Mouse (Mus musculus) embryo, embryonic 10 days (tissue): ENCODE results near the gene Ugt1a7c.
A peak's percentile ranks its signal among the peaks of the same experiment; 100 is the strongest.

Experiments used
- DNase-seq: peaks from one replicate; pipeline ENCODE4 v3.0.0-alpha.2; 2015; ENCODE audit warnings: low spot score

Gene Ugt1a7c

DNA sequence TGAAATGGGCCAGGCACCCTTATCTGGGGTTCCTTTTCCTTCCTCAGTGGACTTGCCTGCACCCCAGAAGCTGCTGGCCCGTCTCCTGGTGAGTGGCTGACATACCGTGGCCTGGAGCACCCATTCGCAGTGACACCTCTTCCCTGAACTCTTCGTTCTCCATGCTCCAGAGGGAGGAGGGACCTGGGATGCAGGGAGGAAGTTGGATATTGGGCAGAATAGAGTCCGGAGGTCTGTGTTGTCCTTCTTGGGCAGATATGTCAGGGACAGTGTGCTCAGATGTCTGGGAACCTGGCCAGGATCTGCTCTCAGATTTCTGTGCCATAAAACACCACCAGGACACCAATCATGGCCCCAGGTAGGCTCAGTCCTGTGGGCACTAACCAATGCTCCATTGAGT, 145.2 kb downstream of the Ugt1a7c start:
- DNase-seq: no peak

DNA sequence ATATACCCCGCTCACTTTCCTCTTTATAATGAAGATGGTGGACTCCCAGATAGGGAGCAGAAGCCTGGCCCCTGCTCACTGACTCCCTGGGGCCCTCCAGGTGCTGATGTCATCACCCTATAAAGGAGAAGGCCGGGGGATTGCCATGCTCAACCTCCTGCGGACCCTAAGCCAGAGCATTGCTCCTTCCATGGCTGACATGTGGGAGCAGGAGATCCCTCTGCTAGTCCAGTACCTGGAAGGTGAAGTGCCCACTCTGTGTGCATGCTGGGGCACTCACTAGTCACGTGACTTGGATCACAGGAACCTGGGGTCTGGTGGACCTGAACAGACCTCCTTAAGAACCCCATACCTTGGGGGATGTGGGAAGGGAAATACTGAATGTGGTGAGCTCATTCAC, 145.7 kb downstream of the Ugt1a7c start:
- no peak for DNase-seq

DNA sequence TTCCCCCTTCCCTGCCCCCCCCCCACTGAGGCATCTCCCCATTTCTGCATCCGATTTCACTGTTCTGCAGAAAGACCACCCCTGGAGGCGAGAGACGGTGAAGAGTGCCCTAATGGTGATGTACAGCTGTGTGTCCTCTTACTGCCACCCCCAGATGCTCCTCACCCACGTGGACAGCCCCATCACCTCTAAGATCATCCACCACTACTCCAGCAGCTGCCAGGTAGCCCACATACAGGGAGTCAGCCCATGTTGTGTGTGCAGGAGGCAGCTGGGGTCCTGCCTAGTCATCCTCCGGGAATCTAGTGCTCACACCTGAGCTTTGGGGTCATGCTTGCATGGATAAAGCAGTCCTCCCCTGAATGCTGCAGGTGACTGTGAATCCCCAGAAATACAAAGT, 149.0 kb downstream of the Ugt1a7c start:
- DNase-seq: no peak

DNA sequence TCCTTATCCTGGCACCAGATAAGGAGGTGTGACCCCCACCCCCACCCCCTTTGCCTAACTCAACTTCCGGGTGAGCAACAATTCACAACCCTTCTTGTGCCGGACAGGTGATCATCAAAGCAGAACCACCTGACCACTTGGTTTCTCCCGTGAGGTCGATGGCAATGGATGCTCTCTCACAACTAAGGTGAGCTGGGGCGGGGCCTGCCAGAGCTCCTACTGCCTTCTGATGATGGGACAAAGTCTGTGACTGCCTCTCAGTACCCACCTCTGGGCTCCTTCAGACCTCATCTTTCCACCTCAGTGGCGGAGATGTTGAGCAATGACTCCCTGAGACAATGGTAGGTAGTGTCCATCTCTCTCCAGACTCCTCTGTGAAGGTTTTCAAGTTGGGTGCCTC, 151.0 kb downstream of the Ugt1a7c start:
- no peak for DNase-seq

DNA sequence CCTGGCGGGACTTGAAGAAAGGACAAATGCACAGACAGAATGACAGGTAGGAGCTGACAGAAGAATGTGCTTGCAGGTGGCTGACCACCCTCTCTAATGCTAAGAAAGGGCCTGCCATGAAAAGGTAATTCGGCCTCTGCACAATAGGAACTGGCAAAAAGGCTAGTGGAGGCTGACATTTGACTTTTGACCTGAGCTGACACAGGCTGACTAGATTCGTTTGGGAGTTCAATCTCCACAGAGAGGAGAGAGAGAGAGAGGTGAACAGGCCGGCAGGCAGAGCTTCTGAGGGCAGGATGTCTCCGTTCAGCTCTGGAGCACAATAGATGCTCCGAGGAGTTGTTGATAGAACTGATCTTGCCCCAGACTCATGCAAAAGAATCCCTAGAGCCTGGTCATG, 151.5 kb downstream of the Ugt1a7c start:
- no peak for DNase-seq

DNA sequence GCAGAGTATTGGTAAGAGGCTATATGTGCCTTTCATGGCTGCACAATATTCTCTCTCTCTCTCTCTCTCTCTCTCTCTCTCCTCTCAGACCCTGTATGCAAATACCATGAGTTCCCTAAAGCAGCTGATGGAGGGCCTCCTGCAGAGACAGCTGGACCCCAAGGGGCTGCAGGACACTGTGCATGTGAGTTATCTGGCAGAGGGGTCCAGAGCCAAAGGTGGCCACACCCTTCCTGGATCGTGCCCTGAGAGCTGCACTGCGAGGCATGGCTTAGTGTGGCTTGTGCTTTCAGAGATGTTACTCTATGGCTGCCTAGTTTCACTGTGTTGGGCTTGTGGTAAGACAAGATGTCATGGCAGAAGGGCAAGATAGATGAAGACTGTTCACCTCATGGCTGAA, 152.8 kb downstream of the Ugt1a7c start:
- DNase-seq: no peak

DNA sequence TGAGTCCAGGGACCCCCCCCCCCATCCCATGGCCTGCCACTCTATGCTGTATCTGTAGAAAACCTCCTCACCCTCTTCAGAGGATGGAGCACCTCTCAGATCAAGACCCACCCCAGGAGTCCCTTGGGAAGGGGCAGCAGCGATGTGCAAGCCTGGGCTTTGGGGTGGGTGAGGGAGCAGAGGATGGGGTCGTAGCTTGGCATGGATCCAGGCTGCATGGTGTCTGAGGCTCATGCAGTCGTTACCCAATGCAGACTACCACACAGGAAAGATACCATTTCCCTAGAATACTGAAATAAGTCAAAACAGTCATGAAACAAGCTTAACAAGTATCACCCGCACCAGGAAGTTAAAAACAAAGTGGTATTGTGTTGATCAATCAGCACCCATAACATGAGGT, 153.8 kb downstream of the Ugt1a7c start:
- no peak for DNase-seq

DNA sequence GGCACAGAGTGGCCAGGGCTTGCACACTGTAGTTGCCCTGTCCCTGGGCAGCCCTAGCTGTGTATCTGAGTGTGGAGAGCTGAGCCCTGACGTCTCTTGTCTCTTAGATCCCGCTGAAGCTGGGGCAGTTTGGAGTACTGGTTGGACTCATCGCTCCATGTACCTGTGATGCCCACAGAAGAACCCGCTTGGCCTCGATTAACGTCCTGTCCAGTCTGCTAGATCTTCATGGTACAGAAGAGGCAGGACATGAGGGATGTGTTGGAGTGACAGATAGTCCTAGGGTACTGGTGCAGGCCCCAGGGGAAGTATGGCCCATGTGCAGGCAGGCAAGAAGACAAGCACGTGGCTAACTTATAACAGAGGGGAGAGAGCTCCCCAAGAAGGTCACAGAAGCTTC, 154.7 kb downstream of the Ugt1a7c start:
- no peak for DNase-seq

DNA sequence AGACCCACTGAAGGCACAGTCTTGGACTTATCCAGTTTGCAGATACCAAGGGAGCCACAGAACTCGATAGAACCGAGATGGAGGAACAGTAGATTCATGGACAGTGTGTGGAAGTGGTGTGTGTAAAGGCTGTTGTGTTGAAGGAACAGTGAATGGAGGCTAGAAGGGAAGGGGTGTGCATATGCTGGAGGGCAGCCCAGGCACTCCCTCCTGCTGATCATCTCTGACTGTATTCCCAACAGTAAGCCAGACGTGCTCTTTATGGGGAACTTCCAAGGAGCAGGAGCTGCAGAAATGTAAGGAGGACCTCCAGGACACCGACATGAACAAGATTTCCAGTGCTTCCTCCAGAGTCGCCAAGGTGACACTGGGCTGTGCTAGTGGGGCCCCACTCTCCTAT, 155.2 kb downstream of the Ugt1a7c start:
- DNase-seq: no peak

DNA sequence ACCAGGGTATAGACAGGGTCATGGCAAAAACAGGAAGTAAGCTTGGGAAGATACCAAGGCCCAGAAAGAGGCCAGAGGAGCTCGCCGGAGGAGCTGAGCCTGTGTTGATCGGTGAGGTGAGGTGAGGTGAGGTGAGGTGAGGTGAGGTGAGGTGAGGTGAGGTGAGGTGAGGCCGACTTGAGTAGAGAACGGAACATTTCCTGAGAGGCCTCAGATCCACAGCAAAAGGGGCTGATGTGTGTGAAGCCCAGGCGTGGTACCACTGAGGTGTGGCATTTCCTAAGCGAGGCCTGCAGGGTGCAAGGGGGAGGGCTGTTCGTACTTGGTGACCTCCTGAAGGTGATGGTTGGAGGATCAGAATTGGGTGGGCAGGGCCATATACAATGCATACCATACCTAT, 158.2 kb downstream of the Ugt1a7c start:
- no peak for DNase-seq

DNA sequence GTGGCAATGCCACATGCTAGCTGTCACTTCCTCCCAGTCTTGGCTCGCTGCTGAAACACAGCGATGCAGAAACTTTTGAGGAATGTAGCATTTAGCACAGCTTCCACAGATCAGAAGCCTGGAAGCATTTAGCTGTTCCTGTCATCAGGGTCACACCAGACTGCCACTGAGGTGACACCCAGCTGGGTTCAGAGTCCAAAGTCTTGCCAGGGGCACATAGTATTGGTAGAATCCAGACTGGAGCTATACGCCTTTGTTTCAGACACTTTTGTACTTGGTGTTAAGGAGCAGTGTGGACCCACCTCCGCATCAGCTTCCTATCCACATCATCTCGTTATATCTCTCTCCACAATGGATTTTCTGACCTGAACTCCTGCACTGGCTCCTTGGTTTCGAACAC, 158.7 kb downstream of the Ugt1a7c start:
- DNase-seq: no peak

DNA sequence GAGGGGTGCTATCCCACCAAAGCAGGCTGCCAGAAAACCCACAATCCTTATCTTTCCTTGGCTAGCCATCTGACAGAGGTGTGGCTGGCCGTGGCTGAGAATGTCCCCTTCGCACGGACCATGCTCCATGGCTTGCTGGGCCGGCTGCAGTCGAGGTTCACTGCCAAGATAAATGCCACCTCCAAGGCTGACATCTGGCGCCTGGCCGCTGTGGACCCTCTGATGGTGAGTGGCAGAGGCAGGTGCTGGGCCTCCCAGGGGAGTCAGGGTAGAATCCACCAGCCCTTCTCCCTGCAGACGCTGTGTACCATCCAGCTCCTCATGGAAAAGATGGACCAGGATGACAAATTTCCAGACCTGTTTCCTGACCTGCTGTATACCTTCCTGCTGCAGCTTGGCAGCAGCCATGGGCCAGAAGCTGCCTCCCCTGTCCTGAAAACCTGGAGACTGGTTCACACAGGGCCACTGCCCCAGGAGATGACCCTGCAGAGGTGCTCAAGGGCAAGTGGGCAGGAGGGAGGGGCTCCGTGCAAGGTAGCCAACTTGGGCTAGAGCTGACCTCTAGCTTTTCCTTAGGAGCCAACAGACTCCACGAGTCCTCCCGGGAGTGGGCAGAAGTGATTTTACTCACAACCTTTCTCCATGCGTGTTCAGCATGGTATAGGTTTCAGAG, 160.1 kb downstream of the Ugt1a7c start:
- no peak for DNase-seq

DNA sequence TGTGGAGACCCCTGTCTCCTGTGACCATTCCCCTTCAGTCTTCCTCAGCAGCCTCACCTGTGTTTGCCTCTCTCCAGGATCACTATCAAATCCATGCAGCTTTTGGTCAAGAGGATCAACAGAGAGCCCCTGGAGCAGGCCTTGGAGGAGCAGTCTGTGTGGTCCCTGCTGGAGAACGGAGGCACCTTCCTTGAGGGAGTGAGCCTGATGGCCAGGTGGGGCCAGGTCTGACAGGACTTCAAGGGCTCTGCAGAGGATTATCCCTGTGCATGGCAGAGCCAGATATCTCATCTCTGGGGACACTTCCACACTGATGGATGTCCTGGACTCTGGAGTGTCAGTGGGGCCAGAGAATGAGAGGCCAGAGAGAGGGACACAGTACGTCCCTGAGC, 160.6 kb downstream of the Ugt1a7c start:
- DNase-seq: no peak

DNA sequence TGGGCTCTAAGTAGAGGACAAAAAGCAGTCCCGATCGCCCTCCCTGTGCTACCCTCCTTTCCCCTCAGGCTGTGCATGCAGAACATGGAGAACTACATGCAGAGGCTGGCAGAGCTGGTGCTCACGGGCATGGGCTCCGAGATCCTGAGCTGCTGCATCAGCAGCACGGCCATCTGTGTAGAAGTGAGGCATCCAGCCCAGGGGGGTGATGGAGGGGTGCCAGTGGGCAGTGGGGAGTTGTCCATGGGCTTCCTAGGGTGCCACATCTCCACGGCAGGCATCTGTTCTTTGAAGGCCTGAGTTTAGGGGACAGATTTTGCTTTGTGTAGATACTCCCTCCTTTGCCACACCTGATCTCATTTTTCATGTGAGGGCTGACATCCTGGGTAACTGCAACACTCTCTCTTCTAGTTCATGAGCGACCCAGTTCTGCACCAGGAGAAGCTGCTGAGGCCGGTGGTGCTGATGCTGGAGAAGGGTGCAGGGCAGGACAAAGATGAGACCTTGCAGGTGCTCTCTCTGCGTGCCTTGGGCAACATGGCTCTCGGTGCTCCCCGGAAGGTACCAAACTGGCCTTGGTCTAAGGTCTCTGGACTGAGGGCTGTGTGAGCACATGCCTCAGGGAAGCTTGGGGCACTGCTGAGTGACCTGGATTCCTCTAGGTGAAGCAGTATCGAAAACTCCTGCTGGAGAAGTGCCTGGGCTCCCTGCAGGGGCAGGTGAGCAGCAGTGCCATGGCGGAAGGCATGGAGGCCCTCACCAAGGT, 161.3 kb downstream of the Ugt1a7c start:
- no peak for DNase-seq

DNA sequence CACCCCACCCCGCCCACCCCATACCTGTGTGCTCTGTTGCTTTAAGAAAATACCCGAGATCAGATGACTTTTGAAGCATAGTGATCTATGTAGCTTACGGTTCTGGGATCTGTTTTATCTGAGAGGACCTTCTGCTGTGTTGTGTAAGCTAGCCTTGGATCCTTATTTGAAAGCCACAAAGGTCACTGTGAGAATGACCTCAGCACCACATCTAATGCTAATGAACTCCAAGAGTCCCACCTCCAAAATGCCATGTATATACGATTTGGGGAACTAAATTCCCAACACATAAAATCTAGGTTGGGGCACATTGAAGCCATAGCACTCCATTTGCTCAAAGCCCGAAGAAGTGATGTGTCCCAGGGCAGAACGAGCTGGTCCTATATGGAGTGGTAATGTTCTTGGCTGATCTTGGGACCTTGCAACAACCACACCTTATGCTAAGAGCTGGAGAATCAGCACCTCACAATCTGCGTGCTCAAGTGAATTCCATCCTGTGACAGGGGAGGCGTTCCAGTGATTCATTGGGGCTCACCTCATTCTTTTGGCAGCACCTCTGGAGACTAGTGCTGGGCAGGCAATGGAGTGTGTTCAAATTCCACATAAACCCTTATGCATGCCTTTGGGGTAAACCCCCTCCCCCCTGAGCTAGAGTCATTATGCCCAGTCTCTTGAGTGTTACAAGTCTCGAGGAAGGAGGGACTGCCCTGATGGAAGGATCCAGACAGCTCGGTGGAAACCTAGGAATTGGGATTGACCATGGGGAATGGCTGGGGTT, 162.2 kb downstream of the Ugt1a7c start:
- no peak for DNase-seq

DNA sequence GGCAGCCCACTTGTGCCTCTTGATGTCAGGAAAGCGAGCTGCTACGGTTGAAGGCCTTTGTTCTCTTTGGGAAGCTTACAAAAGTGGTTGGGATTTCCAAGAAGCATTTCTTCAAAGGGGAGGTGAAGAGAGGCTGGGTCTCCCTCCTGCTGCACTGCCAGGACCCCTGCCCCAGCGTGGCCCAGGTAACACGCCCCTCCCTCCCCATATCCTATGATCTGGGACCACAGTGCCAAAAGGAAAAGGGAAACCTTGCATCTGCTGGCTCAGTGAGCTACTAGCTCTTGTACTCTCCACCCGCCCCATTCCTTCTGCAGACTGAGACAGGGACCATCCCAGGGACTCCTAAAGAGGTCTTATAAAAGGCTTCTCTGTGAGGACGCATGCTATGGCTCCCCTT, 162.8 kb downstream of the Ugt1a7c start:
- no peak for DNase-seq

DNA sequence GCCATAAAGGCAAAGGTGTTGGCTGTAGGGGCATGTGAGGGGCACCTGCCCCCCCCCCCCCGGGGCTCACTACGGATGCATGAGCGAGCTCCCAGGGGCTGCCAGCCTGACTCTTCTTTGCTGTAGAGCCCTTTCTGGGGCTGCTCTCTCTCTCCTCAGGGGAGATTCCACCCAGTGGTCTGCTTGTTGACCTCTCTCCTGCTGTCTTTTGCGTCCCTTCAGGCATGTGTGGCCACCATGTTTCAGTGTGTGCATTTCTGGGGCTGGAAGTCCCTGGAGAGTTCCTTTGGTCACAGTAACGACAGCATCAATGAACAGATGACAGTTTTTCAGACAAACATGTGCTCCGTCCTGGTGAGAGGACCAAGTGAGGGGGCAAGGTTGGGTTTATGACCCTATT, 163.5 kb downstream of the Ugt1a7c start:
- no peak for DNase-seq

DNA sequence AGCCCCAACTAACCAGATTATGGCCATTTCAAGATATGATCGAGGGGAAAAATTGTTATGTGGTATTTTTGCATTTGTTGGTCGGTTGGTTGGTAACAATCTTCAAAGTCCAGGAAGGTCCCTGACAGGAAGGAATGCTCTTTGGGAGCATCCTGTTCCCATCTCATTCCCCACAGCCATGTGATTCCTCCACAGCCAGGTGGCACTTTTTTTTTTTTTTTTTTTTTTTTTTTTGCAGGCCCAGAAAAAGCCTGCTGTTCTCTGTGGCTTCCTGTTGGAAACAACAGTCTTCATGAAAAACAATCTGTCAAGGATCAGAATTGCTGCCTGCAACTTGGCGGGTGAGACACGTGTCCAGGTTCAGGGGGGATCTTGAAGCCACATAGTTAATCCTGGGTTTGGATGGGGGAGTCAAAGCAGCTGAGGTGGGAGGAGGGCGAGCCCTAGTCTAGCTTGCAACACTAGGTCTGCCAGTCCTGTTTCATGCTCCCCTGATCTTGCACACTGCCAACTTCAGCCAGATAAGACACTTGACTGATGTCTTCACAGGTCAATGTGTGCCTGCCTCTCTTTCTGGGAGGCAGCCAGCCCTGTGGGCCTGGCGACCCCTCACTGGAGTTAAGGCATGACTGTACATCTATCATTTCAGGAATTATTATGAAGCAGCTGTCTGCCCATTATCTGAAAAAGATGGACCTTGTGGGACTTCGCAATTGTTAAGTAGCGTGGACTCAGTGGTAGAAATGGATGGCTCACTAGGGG, 164.2 kb downstream of the Ugt1a7c start:
- peak; percentile 61 for DNase-seq

DNA sequence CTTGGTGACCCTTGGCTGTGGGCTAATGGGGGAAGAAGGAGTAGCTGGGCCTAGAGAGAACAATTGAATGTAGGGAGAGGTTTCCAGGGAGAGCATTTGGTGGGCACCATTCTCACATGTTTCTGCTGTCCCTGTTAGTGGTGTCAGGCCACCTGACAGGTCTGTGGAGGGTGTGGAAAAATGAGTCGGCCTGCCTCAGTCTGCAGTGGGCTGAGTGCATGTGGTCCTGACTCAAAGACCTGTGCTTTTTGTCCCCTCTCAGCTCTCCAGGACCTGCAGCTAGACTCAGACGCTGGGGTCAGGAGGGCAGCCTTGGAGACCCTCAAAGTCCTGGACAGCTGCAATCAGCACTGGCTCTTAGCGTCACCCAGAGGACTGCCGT, 164.8 kb downstream of the Ugt1a7c start:
- no peak for DNase-seq

DNA sequence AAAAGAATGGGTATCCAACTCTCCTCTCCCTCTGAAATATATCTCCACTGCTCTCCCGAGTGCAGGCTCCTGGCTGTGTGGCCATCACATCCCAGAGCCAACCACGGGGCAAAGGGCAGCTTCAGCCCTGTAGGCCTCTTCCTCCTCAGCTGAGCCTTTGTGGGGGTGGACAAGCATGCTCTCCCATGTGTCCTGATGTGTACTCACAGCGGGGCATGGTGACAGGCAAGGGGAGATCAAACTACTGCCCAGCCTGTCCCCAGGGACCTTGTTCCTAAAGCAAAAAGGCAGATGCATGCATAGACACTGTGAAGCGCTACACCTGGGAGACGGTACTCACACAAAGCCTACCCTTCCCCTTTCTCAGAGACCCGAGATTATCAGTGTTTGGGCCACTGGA, 165.3 kb downstream of the Ugt1a7c start:
- no peak for DNase-seq

DNA sequence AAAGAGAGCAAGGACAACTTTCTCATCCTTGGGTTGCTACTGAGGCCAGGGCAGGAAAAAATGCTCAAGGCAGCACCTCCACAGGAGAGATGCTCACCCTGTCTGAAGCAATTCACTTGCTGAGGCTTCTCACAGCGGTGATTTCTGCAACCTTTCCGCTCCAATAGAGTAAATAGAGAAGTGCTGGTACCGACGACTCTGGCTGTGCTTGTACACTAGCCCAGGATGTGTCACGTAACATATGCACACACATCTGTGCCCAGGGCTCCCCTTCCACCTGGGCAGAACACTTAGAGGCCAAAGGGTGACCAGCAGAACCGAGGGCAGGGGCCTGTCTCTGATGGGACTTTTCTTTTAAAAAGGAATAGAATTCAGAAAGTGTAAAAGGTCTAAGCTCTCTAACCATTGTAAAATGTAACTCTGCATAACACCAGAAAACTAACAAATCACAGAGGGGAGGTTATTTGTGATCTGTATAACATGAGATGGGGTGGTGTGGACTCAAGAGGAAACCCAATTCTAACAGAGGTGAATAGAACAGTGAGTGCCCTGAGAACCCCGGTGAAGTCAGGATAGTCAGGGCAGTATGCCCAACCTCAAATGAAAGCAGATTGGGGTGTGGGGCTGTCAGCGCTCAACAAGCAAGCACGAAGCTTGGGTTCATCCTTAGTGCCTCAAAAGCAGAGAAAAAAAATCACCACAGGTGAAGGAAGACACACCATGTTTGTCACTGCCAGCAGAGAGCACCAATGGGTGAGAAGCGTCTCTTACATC, 165.9 kb downstream of the Ugt1a7c start:
- DNase-seq: no peak

DNA sequence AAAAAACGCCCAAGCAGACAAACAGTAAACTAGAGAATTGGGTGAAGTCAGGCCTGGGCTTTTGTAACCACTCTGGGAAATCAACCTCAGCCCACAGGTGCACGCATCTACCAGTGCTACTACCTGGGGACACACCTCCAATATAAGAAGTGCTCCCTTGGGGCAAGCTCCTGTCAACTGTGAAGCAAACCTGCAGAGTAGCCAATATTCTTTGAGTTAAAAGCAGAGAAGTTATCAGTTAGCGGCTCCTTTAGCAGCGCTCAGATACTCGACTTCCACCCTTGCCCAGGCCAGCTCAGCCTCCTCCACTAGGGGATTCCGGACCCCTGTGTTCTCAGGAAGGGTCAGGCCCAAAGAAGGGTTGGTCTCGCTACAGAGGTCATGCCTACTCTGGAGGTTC, 166.8 kb downstream of the Ugt1a7c start:
- DNase-seq: no peak
